Mouse (Mus musculus): Measurements from ENCODE around the gene Scrg1. TPM values are rescaled to one million over a fixed set of nuclear protein-coding genes. Genes with fewer than 3 reads are reported as not detected.
"Not testable (repeated sequence)": the region's sequence is repeated elsewhere in the genome, so short reads cannot be mapped to it uniquely, and the experiment has no call there.

Scrg1 gene
- total and polyA plus RNA-seq, 3 experiments = not detected

DNA sequence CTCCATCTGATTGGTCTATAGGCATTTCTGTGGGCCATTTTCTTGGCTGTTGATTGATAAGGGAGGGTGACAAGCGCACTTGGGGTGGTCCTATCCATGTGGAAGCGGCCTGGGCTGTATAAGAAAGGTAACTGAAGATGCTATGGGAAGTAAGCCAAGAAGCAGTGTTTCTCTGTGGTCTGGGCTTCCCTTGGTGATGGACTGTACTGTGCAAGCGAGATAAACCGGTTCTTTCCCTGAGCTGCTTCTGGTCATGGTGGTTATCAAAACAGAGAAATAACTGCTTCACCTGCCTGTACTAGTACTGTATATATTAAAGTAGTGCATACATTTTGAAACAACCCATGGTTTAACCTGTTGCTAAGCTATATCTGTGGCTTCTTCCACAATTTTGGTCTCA is 36.1 kb downstream of the Scrg1 start:
- ATAC-seq (ENCODE audit: extremely low read depth, insufficient number of reproducible peaks, low FRiP score, poor library complexity, severe bottlenecking) = no peak
- H3K9me3 ChIP-seq (replicated peaks) = no peaks in the 10 kb centered on the region
- DNase-seq (ENCODE audit: low spot score) = no peak
- H3K27me3 ChIP-seq (ENCODE audit: insufficient read depth, low read length) = no peaks in the 10 kb centered on the region
- peaks cover 17% of the 10 kb centered on the region for H3K4me1 ChIP-seq (ENCODE audit: insufficient read depth, low read depth, low read length)
- H3K4me3 ChIP-seq (ENCODE audit: low read depth, low read length) = no peak overlapping the region
- TF ChIP-seq TAL1 (conservative IDR thresholded peaks at IDR 0.05; ENCODE audit: low read depth, low read length) (no peak), POLR2AphosphoS5 (IDR thresholded peaks at IDR 0.05; ENCODE audit: insufficient replicate concordance, low read depth, low read length) (no peak), GATA1 (IDR thresholded peaks at IDR 0.05; ENCODE audit: borderline replicate concordance, low read length) (no peak), CTCF (IDR thresholded peaks at IDR 0.05; ENCODE audit: low read depth, low read length) (no peak), GATA2 (IDR thresholded peaks at IDR 0.05; ENCODE audit: borderline replicate concordance, low read depth, low read length) (no peak)
- H3K36me3 ChIP-seq (replicated peaks) = peaks cover 47% of the 10 kb centered on the region

DNA sequence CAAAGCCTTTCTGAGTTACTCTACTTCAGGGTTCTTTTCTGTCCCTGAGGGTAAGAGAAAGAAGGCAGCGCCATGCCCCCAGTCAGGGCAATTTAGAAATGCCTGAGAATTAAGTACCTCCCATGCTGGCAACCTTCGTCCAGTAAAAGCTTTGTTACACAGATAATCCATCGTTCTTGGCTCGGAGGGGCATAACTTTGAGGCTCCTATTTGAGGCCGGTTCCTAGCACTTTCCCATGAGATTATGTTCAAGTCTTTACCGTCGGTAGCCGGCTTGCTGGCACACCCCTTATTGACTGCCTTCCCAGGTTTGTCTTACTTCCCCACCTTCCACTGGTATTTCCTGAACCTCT is 42.7 kb downstream of the Scrg1 start:
- ATAC-seq (ENCODE audit: extremely low read depth, insufficient number of reproducible peaks, low FRiP score, poor library complexity, severe bottlenecking) = no peak
- no peak for DNase-seq (ENCODE audit: low spot score)
- no peak overlapping the region for H3K4me3 ChIP-seq (ENCODE audit: low read depth, low read length)

DNA sequence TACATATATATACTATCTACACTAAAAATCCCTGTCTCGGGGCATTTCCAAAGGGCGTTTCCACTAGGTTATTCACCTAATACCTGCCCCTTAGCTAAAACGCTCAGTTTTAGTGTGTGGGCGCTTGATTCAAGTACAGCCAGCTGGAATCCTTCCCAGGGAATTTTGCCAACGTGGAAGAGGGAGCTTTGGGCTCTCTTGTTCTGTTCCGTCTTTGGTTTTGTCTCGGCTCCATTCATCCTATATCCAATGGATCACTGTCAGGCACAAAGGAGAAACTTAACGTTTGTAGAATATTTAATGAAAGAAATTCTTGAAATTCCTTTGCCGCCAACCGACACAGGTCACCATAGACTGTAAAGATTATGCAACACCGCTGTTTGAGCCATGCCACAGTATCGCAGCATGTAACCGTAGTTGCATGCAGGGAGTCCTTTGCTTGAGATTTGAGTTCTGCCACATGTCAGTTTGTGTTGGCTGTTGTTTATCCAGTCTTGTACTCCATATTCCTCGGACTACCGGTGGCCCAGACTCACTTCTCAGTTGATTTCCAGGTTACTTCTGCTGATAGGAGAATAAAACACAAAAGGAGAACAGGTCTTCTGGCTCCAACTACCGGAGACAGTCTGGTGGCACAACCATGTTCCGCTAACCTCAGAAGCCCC is 43.3 kb downstream of the Scrg1 start:
- Histone ChIP-seq H3K27me3 (ENCODE audit: insufficient read depth, low read length) (no peaks in the 10 kb centered on the region), H3K9me3 (replicated peaks) (no peaks in the 10 kb centered on the region), H3K36me3 (replicated peaks) (peaks cover 44% of the 10 kb centered on the region), H3K4me3 (ENCODE audit: low read depth, low read length) (no peak overlapping the region), H3K4me1 (ENCODE audit: insufficient read depth, low read depth, low read length) (no peaks in the 10 kb centered on the region)
- DNase-seq (ENCODE audit: low spot score) (no peak), ATAC-seq (ENCODE audit: extremely low read depth, insufficient number of reproducible peaks, low FRiP score, poor library complexity, severe bottlenecking) (no peak)
- TF ChIP-seq TAL1 (conservative IDR thresholded peaks at IDR 0.05; ENCODE audit: low read depth, low read length) (no peak), GATA2 (IDR thresholded peaks at IDR 0.05; ENCODE audit: borderline replicate concordance, low read depth, low read length) (no peak), GATA1 (IDR thresholded peaks at IDR 0.05; ENCODE audit: borderline replicate concordance, low read length) (no peak), POLR2AphosphoS5 (IDR thresholded peaks at IDR 0.05; ENCODE audit: insufficient replicate concordance, low read depth, low read length) (no peak), CTCF (IDR thresholded peaks at IDR 0.05; ENCODE audit: low read depth, low read length) (no peak)

More for the DNA sequence above, 42.7 kb downstream of the Scrg1 start:
- H3K27me3 ChIP-seq (ENCODE audit: insufficient read depth, low read length) = no peaks in the 10 kb centered on the region
- H3K36me3 ChIP-seq (replicated peaks) = peaks cover 44% of the 10 kb centered on the region
- no peaks in the 10 kb centered on the region for H3K9me3 ChIP-seq (replicated peaks)
- no peaks in the 10 kb centered on the region for H3K4me1 ChIP-seq (ENCODE audit: insufficient read depth, low read depth, low read length)
- TF ChIP-seq GATA2 (IDR thresholded peaks at IDR 0.05; ENCODE audit: borderline replicate concordance, low read depth, low read length) (no peak), GATA1 (IDR thresholded peaks at IDR 0.05; ENCODE audit: borderline replicate concordance, low read length) (no peak), POLR2AphosphoS5 (IDR thresholded peaks at IDR 0.05; ENCODE audit: insufficient replicate concordance, low read depth, low read length) (no peak), CTCF (IDR thresholded peaks at IDR 0.05; ENCODE audit: low read depth, low read length) (no peak), TAL1 (conservative IDR thresholded peaks at IDR 0.05; ENCODE audit: low read depth, low read length) (no peak)

DNA sequence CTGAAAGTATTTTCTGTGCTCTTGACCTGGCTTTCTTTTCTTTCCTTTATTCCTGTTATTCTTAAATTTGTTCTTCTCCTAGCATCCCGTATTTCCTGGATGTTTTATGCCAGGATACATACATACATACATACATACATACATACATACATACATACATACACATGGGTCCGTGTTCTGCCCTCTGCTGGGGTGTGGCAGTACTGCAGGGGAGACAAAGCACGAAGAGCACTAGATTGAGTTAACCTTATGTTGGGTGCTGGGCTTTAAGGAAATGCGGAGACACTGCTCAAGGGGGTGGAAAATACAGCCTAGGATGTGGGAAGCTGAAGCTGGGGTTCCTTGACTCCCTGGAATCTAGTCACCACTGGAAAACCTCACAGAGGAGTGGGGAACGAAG is 47.9 kb downstream of the Scrg1 start:
- TF ChIP-seq CTCF (IDR thresholded peaks at IDR 0.05; ENCODE audit: low read depth, low read length) (peak; percentile 90), GATA1 (IDR thresholded peaks at IDR 0.05; ENCODE audit: borderline replicate concordance, low read length) (no peak), GATA2 (IDR thresholded peaks at IDR 0.05; ENCODE audit: borderline replicate concordance, low read depth, low read length) (no peak), POLR2AphosphoS5 (IDR thresholded peaks at IDR 0.05; ENCODE audit: insufficient replicate concordance, low read depth, low read length) (no peak)
- H3K4me3 ChIP-seq (ENCODE audit: low read depth, low read length) = no peak overlapping the region
- H3K27me3 ChIP-seq (ENCODE audit: insufficient read depth, low read length) = no peaks in the 10 kb centered on the region
- H3K36me3 ChIP-seq (replicated peaks) = peaks cover 39% of the 10 kb centered on the region
- H3K9me3 ChIP-seq (replicated peaks) = no peaks in the 10 kb centered on the region
- ATAC-seq (ENCODE audit: extremely low read depth, insufficient number of reproducible peaks, low FRiP score, poor library complexity, severe bottlenecking) (peak; percentile 60; the same call in 1 of the 2 replicates), DNase-seq (ENCODE audit: low spot score) (peak; percentile 23)
- peaks cover 17% of the 10 kb centered on the region for H3K4me1 ChIP-seq (ENCODE audit: insufficient read depth, low read depth, low read length)

DNA sequence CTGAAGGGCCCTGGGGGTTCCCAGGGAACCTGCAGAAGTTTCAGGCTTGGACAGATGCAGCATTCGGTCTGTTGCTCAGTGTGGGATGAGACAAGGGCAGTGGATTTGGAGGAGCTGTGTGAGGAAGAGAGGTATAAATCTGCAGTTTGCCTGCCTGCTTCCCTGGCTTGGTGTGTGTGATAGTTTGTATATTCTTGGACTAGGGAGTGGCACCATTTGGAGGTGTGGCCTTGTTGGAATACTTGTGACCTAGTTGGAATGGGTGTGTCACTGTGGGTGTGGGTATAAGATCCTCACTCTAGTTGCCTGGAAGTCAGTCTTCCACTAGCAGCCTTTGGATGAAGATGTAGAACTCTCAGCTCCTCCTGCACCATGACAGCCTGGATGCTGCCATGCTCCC is 49.8 kb downstream of the Scrg1 start:
- not testable (repeated sequence) for H3K4me3 ChIP-seq (ENCODE audit: low read depth, low read length); H3K9me3 ChIP-seq (replicated peaks); DNase-seq (ENCODE audit: low spot score); H3K27me3 ChIP-seq (ENCODE audit: insufficient read depth, low read length); ATAC-seq (ENCODE audit: extremely low read depth, insufficient number of reproducible peaks, low FRiP score, poor library complexity, severe bottlenecking)
- Histone ChIP-seq H3K36me3 (replicated peaks) (peaks cover 35% of the 10 kb centered on the region), H3K4me1 (ENCODE audit: insufficient read depth, low read depth, low read length) (peaks cover 29% of the 10 kb centered on the region)

DNA sequence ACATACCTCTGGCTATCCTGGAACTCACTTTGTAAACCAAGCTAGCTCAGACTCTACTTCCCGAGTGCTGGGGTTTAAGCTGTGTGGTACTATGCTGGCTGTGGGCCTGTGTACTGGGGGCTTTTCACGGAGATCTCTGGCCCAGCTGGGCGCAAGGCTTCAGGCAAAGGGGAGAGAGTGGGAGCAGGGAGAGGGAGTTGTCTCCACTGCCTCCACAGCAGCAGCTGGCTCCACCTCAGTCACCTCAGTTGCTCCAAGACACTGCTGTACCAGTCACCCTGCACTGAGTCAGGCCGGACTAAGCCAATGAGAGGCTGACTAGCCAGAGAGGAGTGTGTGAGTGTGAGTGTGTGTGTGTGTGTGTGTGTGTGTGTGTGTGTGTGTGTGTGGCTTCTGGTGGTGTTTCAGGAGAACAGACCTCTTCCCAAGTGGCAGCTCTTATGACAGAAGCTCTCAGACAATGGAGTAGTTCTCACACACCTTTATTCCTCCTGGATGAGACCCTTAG is 51.9 kb downstream of the Scrg1 start:
- peaks cover 32% of the 10 kb centered on the region for H3K36me3 ChIP-seq (replicated peaks)
- H3K4me3 ChIP-seq (ENCODE audit: low read depth, low read length) = no peak overlapping the region
- H3K4me1 ChIP-seq (ENCODE audit: insufficient read depth, low read depth, low read length) = peaks cover 36% of the 10 kb centered on the region
- no peaks in the 10 kb centered on the region for H3K27me3 ChIP-seq (ENCODE audit: insufficient read depth, low read length)
- ATAC-seq (ENCODE audit: extremely low read depth, insufficient number of reproducible peaks, low FRiP score, poor library complexity, severe bottlenecking) (no peak), DNase-seq (ENCODE audit: low spot score) (no peak)
- TF ChIP-seq GATA2 (IDR thresholded peaks at IDR 0.05; ENCODE audit: borderline replicate concordance, low read depth, low read length) = no peak
- TF ChIP-seq GATA1 (IDR thresholded peaks at IDR 0.05; ENCODE audit: borderline replicate concordance, low read length) = no peak
- no peak for TF ChIP-seq TAL1 (conservative IDR thresholded peaks at IDR 0.05; ENCODE audit: low read depth, low read length)
- no peak for TF ChIP-seq CTCF (IDR thresholded peaks at IDR 0.05; ENCODE audit: low read depth, low read length)
- no peak for TF ChIP-seq POLR2AphosphoS5 (IDR thresholded peaks at IDR 0.05; ENCODE audit: insufficient replicate concordance, low read depth, low read length)
- H3K9me3 ChIP-seq (replicated peaks) = no peaks in the 10 kb centered on the region
